Mouse (Mus musculus): ENCODE measurements at regions not wholly inside any gene's neighbourhood (a gene's known extent, or its start where the extent isn't known, plus 50 kb on each side); places are given as distances from the start of the nearest gene placed in this dataset.

DNA sequence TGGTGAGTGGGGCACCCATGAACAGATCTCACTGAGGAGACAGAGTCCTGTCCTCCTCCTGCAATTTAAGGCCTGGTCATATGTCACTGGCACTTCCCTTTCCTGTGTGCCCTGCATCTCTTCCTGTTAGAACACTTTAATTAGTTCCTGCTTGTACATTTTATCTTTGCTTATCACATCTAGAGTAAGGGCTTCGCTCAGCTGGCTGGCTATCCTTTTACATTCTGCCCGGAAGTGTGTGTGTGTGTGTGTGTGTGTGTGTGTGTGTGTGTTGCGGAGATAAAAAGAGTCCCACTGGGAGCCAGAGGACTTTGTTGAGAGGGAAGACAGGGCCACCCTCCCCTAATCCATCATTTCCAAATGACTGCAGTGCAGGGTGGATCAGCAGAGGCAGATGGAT, 238.6 kb downstream of the Gadd45g start:
- no peak for TF ChIP-seq CTCF (conservative IDR thresholded peaks at IDR 0.05; ENCODE audit: low read length)
- TF ChIP-seq POU5F1 (IDR thresholded peaks at IDR 0.05; ENCODE audit: borderline replicate concordance, low read length): no peak
- TF ChIP-seq NANOG (IDR thresholded peaks at IDR 0.05; ENCODE audit: borderline replicate concordance, low read length): no peak

Data from E14TG2a.4 (cell line).